Mouse (Mus musculus): ENCODE measurements at regions not wholly inside any gene's neighbourhood (a gene's known extent, or its start where the extent isn't known, plus 50 kb on each side); places are given as distances from the start of the nearest gene placed in this dataset.

DNA sequence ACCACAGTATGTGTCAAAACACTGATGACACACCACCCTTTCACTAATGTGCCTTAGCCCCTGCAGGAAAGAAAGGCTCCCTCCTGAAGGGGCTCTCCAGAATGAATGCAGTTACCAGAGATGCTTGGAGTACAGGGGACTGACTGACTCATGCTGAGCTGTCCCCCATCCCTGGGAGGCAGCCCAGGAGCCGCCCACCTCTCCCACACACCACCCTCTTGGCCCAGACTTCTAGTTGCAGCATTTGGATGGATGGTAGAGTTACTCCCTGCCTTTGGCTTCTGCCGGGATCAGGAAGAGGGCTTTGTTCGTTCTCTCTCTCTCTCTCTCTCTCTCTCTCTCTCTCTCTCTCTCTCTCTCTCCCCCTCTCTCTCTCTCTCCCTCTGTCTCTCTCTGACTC, 53.4 kb upstream of the Jun start:
- DNase-seq, result no peak

- peak; percentile 54 for DNase-seq
These were observed 54.1 kb upstream of the Jun start for GRCm38 (mm10) chr4:95105926-95106622.

DNA sequence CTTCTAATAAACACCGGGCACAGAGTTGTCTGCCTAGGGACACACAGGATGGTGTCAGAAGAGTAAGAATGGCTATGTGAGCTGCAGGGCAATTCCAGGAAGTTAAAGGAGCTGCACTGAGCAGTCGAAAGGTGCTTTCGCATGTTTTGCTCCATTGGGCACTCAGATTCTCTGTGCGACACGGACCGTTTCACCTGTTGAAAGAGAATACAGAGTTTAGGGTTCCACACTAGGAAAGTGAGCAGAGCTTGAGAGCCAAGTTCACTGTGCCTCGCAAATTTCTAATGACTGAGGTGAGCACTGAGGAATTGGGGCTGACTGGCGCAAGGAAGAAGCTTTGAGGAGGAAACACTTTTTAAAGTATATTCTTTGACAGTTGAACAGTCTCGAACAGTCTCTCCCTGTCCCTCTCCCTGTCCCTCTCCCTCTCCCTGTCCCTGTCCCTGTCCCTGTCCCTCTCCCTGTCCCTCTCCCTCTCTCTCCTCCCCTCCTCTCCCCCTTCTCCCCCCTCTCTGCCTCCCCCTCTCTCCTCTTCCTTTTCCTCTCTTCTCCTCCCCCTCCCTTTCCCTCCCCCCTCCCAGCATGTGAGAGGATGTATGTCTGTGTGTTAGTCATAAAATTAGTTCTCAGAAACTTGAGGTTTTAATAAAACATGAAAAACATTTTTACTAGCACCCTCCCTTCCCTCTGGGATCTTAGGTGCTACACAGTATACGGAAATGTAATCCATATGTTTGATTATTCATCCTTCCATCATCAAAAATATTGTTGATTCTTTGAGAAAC, 55.1 kb upstream of the Jun start:
- no peak for DNase-seq

DNA sequence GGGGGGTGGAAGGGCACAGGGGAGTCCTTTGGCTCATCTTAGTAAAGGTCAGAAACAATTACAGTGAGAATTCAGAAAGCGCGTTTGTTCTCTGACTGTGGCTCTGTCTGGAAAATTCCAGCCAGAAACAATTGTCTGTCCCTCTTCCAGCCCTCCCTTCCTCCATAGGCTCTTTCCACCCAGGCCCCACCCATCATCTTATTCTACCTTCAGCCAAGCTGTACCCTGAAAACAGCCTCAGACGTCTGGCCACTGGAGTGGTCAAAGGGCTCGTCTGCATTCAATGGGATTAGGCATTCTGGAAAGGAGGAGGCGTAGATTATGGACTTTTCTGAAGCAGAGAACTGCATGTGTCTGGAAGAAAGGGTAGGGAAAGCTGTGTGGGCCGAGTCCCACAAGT, 56.8 kb upstream of the Jun start:
- DNase-seq, result no peak

DNA sequence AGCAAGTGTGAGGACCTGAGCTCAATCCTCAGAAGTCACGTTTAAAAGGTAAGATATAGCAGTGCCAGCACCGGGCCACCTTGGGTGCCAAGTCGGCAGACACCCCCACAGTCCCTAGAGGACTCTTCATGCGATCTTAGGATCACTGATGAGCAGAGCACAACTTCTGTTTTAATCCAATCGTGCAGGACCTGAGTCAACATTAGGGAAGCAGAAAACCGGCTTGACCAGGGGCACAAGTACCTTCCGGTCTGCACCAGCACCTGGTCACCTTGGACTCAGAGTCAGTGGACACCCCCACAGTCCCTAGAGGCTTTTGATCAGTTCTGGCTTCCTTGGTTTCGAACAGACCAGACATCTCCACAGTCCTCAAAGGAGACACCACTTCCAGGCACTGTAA, 58.8 kb upstream of the Jun start:
- no peak for DNase-seq

DNA sequence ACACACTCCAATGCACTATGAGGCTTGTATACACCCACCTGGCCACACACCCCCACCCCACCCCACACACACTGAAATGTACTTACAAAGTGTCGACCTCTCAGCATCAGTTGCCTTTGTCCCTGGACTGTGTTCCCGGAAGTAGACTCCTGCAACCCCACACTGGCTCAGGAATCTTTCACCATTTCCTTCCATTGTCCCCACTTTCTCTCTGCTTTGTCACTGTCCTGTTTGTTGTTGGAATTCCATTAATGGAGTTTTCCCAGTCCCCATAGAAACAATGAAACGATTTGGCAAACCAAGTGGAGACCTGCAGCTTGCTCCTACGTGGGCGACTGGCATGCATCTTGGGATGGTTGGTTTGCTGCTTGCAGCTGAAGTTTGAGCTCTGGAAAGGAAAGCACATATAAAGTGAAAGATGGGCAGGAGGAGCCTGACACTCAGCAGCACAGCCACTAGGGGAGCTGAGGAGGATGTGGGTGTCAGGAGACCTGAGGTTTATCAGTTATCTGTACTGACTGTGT, 65.2 kb upstream of the Jun start:
- DNase-seq, result no peak

GRCm38 (mm10) chr4:95120876-95121275, 68.9 kb upstream of the Jun start:
- DNase-seq, result no peak

DNA sequence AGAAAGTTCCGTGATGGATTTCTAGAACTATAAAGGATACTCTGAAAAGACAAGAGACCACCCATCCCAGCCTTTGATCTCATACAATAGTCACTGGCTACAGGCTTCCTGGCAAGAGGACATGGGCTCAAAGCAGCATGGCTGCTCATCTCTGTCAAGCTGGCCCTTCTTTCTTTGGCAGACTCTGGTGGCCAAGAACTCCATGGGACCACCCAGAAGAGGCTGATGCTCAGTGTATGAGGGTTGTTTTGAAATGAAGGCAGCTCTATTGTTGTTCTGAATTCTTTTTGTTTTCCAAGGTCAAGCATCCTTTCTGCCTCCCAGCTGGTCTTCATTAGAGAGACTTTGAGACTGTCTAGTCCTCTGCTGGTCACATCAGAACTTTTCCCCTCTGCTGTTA, 73.3 kb upstream of the Jun start:
- DNase-seq, result no peak

GRCm38 (mm10) chr4:95127970-95128369, 75.9 kb upstream of the Jun start:
- no peak for DNase-seq

DNA sequence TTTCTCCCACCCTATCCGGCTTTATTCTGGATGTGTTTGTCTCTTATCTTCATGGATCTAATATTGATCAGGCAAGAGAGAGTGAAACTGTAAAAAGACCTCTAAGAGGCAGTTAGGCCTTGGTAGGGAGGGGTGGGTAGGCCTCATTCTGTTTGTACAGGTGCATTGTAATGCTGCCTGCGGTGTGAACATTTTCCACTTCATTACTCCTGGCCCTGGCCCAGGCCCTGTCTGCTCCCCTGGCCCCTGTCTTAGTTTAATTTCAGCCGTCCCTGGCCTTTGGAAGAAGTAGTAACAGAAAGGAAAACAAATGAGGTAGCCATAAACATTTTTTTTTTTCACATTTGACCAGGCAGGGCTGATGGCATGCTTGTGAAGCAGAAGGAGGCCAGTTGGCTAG, 81.8 kb upstream of the Jun start:
- no peak for DNase-seq

DNA sequence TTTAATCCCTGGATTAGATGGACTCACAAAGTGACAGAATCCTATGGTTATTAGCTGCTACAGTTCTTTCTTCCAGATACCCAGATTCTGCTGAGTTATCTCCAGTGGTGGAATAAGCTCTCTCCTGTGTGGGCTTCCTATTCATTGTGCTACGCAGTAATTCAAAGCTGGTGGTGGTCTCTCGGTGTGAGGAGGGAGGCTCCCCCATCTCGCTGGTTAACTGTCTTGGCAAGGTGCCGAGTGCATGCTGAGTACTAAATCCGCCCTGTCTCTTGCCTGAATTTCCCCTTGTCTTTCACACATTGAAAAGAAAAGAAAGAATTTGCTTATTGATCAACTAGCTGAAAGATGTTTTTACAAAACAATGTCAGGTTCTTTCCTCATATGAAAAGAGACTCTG, 82.6 kb upstream of the Jun start:
- no peak for DNase-seq

DNA sequence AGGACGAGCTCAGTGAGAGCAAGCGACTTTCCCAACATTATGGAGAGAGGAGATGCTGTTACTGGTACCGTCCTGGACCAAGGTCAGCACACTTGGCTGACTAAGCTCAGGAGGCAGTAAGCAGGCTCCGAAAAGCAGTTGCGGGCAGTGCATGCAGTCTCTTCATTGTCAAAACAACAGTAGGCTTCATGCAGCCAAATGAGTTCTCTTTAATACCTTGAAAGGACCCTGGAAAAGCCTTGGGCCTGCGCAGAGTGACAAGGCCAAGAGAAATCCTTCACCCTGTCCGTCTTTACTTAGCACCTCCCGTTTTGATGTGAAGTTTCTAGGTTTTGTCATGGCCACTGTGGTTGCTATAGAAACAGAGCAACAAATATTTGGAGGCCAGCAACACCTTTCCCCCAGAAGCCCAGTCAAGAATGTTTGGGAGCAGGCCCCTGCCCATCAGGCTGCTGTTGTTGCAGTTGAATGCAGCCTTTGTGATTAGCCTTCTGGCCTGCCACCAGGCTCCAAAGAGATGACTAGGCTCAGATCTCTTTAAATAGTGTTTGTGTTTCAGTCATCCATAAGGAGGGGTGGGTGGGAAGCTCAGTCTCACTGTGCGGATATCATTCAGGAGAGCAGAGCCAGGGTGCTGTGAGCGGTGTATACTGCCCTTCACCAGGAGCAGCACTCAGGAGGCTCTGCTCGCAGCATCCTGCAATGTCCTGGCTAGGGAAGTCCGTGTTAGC, 85.6 kb upstream of the Jun start:
- no peak for DNase-seq

DNA sequence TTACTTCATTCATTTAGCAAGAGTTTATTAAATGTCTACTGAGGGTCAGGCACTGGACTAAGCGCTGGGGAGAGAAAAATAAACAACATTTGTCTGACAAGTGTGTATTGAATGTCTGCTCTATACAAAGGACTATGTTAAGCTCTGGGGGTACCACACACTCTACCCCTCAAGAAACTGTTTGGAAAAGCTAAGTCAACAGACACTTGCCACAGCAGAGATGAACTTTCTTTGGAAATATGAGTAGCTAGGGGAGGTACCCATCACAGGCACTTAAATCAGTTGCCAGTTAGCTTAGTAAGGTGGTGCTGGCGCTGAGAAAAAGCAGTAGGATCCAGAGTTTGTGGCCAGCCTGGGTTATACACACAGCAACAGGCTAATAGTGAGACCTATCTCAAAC, 86.7 kb upstream of the Jun start:
- no peak for DNase-seq

DNA sequence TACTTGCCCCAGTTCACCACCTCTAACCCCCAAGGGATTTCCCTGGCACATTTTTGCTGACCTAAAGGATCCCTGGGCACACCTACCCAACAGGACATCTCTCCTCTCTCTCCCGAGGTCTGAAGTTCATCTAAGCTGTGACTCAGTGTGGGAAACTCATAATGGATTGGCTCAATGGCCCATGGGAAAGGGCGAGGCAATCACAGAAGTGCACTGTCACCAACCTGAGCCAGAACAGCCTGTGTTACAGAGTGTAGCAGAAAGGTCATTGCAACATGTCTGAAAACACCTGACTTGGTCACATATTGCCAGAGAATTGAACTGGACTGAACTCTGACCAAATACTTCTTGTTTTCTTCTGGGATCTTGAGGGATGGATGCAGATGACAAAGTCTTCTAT, 89.2 kb upstream of the Jun start:
- no peak for DNase-seq

DNA sequence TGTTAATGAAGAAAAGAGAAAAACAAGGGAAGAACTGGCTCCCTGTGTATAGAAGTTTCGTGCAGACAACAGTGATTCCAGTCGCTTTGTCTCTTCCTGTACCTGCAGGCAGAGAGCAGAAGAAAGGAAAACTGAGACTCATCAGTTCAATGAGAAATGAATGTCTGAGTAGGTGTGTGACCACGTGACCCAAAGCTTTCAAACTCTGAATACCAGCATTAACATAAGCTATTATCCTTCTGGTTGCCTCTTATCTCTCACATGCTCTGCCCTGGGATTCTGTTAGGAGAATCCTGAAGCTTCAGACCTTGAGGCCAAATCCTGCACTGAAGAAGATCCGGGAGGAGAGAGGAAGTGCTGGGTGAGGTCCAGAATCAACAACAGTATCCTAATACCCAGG, 91.1 kb upstream of the Jun start:
- no peak for DNase-seq

DNA sequence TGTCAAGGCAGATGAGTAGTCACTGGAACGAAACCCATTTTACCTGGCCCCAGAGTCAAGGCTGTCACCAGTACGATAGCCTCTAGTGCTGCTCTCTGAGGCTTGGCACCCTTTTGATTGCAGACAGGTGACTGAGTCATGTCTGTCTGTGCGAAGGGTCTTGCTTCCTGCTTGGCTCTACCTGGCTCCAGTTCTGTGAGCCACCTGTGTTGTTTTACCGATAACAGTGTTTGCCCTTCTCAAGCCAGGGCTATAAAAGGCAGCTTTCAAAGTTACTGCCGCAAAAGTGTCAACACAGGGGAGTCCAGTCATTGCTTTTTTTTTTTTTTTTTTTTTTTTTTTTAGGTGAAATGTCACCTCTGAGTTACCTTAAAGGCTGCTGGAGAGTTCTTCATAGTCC, 91.6 kb upstream of the Jun start:
- DNase-seq, result no peak

- DNase-seq, result no peak
These were observed 92.4 kb upstream of the Jun start for GRCm38 (mm10) chr4:95144440-95144839.

DNA sequence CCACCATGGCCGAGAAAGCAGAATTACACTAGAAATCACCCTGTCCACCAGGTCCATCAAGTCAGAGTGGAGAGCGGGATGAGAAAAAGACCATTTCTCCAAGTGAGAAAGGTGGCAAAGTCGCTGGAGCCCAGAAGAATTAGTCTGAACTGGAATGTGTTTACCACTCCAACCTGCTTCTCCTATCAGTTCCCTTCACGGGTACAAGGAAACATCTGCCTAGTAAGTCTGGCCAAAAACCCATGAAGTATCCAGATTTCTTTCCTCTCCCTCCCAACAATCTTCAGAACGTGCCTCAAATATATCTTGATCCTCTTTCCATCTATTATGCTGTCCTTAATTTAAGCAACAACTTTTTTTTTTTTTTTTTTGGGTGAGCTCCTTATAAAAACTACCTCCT, 94.2 kb upstream of the Jun start:
- DNase-seq, result no peak

GRCm38 (mm10) chr4:95148665-95149064, 96.6 kb upstream of the Jun start:
- DNase-seq, result no peak

DNA sequence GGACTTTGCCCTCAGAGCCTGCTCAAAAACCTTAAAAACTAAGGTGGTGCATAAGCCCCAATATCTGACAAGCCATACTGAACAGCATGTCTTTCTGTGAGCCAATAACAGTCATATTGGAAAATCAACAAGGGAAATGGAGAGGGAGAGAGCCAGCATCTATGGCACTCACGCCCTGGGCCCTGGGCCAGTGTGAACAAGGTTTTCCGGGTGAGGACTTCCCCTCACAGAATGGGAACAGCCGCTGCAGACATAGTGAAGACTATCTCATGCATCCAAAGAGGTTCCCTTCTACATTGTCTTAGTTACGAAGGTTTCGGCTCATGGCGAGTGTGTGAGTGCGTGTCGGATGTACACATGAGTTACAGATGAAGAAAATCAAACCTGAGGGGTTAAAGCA, 99.7 kb upstream of the Jun start:
- DNase-seq, result no peak

GRCm38 (mm10) chr4:95152431-95153115, 100.6 kb upstream of the Jun start:
- DNase-seq, result no peak

DNA sequence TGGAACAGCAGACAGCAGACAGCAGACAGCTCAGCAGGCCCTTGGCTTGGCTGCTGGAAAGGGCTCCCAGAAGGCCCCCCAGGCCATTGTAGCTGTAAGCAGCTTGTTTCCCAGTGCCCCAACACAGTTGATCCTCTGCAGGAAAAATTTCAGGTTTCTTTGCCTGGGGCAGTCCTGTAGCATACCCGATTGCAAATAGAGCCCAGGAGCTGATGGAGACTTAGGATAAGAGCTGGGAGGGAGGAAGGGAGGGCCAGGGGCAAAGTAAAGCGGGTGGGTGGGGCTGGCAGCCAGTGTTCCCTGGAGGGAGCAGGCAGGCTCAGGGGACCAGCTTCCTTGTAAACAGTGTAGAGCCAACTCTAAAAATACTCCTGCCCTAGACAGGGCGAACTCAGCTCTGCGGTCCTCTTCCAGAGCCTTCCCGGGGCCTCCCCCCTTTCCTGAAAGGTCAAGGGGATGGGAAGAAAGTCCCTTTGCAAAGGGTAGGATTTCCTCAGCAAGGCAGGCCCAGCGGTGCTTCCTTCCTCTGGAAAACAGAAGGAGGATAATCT, 101.8 kb upstream of the Jun start:
- peak; percentile 74 for DNase-seq

GRCm38 (mm10) chr4:95154377-95154776, 102.4 kb upstream of the Jun start:
- DNase-seq, result no peak

All from adrenal gland, adult 8-10 months (tissue).